Mouse (Mus musculus) midbrain, embryonic 11.5 days (tissue): ENCODE measurements around the gene Dnajc16. TPM values are rescaled to one million over a fixed set of nuclear protein-coding genes. Genes with fewer than 3 reads are reported as not detected.

Source experiments
- ATAC-seq: fragments of 200-750 bp; cut with Nextera tagmentation; 2 replicates; pipeline ENCODE4 v1.8.0; 2017; ENCODE audit warnings: moderate TSS enrichment, moderate library complexity; ENCODE audit not compliant: low FRiP score
- DNase-seq: peaks from one replicate; pipeline ENCODE4 v3.0.0; 2015; ENCODE audit warnings: low spot score; ENCODE audit errors: missing footprints
- H3K27ac ChIP-seq: fragments of 300-500 bp; sonication (generic); 2 replicates; pipeline ENCODE4 v1.5.1; 2014; ENCODE audit warnings: low read depth, low read length
- H3K27me3 ChIP-seq: fragments of 300-500 bp; sonication (generic); 2 replicates; pipeline ENCODE4 v1.6.1; 2014; ENCODE audit warnings: mild to moderate bottlenecking, low read length, moderate library complexity, mixed read lengths; ENCODE audit not compliant: control insufficient read depth, insufficient read depth
- H3K36me3 ChIP-seq: fragments of 300-500 bp; sonication (generic); 2 replicates; pipeline ENCODE4 v1.6.1; 2014; ENCODE audit warnings: mild to moderate bottlenecking, low read length, moderate library complexity, mixed read lengths; ENCODE audit not compliant: control insufficient read depth, insufficient read depth
- H3K4me1 ChIP-seq: fragments of 300-500 bp; sonication (generic); 2 replicates; pipeline ENCODE4 v1.6.1; 2014; ENCODE audit warnings: low read length; ENCODE audit not compliant: control insufficient read depth, insufficient read depth
- H3K4me2 ChIP-seq: fragments of 300-500 bp; sonication (generic); 2 replicates; pipeline ENCODE4 v1.6.1; 2014; ENCODE audit warnings: mild to moderate bottlenecking, moderate library complexity
- H3K4me3 ChIP-seq: fragments of 300-500 bp; sonication (generic); 2 replicates; pipeline ENCODE4 v1.5.1; 2014; ENCODE audit warnings: low read depth, low read length
- H3K9ac ChIP-seq: fragments of 300-500 bp; sonication (generic); 2 replicates; pipeline ENCODE4 v1.6.1; 2014; ENCODE audit warnings: low read length
- H3K9me3 ChIP-seq: fragments of 300-500 bp; sonication (generic); 2 replicates; pipeline ENCODE4 v1.6.1; 2016; ENCODE audit warnings: low read length; ENCODE audit not compliant: control insufficient read depth
- WGBS: fragments of 180-500 bp; shearing (Covaris S2); extraction: QIAGEN DNeasy Blood & Tissue Kit; methylation state at CpG from one replicate; pipeline ENCODE4 v1.1.7; 2014; 5-methylcytosine and 5-hydroxymethylcytosine counted together
- polyA plus RNA-seq: library from polyadenylated mRNA; unstranded; fragments of >200 nt; fragmentation: Nextera tagmentation; extraction: Ambion mirVana; gene quantifications from 2 replicates; pipeline ENCODE4 v1.2.1, GENCODE M21; 2014

The Dnajc16 gene
- polyA plus RNA-seq, 1 experiment from 2014 or later = 4.7 TPM

DNA sequence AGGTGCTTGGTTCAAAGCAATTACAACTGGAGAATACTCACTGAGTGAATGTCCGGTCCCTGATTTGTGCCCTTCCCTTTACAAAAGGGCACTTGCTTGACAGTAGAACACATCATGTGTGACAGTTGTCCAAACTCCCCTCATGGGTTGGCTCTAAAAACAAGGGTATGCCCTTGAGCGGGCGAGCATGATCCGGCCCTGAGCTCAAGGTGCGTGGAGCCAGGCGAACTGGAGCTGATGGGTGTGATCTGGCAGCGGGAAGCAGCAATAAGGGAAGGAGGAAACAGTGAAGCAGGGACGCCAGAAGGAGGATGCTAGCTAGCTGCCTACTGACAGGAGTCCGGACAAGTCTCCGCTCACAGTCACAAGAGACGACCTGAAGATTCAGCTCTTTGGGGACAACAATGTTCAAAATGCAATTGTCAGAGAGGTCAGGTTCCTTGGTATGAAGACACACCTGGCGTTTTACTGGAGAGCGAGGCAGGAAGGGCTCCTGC lies 28.6 kb downstream of the Dnajc16 start:
- ATAC-seq = no peak
- no peaks in the 10 kb centered on the region for H3K4me1 ChIP-seq
- H3K27ac ChIP-seq = no peak overlapping the region
- H3K4me3 ChIP-seq = no peak overlapping the region
- no peak overlapping the region for H3K4me2 ChIP-seq
- H3K36me3 ChIP-seq = peaks cover 8% of the 10 kb centered on the region
- H3K9ac ChIP-seq = no peak overlapping the region
- H3K27me3 ChIP-seq = no peaks in the 10 kb centered on the region
- 93% methylated on average over 13 of the region's 13 CpGs for WGBS
- H3K9me3 ChIP-seq = no peaks in the 10 kb centered on the region
- DNase-seq = no peak

DNA sequence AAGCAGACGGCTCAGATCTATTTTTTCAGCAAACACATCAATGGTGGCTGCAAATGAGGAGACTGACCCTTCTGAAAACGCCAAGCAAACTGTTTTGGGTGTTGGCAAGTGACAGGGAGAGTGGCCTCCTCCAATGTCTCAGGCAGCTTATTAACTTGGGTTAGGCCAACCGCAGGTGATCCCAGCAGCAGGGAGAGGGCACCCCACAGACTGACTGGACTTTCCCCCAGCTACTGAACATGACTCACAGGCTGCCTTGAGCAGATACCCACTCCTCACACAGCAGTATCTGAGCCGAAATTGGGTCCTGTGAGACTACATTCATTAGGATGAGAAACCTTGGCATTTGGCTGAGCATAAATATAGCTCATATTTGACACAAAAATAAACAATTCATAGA lies 29.8 kb downstream of the Dnajc16 start:
- Histone ChIP-seq H3K4me1 (no peaks in the 10 kb centered on the region), H3K27ac (no peak overlapping the region), H3K36me3 (peaks cover 7% of the 10 kb centered on the region), H3K4me2 (no peak overlapping the region), H3K9me3 (no peaks in the 10 kb centered on the region), H3K9ac (no peak overlapping the region), H3K27me3 (no peaks in the 10 kb centered on the region), H3K4me3 (no peak overlapping the region)
- DNase-seq (no peak), ATAC-seq (no peak)
- WGBS = 88% methylated on average over 4 of the region's 4 CpGs

DNA sequence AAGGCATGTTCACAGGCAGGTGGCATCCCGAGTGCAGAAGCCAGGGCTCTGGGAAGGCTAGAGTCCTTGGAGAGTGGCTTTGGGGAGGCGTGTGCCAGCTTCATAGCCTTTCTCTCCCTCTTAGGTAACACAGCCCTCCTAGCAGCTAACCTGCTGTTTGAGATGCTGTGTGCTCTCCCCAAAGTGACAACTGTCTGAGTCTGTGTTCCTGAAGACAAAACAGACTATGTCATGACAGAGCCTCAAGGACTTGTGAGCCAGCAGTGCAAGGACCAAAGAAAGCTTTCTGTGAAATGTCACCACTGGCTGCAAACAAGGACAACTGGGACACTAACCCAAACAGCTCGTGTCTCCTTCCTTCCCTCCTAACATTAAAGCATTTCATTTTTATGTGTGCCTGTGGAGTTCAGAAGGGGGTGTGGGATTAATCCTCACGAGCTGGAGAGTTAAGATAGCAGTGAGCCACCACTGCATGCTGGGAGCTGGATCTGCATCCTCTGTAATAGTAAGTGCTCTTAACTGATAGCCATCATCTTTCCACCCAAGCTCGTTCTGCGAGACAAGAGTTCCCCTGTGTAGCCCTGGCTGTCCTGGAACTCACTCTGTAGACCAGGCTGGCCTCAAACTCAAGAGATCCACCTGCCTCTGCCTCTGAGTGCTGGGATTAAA lies 31.7 kb downstream of the Dnajc16 start:
- 77% methylated on average over 6 of the region's 6 CpGs for WGBS
- H3K36me3 ChIP-seq = peaks cover 7% of the 10 kb centered on the region
- H3K9me3 ChIP-seq = no peaks in the 10 kb centered on the region
- ATAC-seq (no peak), DNase-seq (no peak)
- no peaks in the 10 kb centered on the region for H3K27me3 ChIP-seq
- H3K4me2 ChIP-seq = no peak overlapping the region
- H3K4me3 ChIP-seq = no peak overlapping the region
- H3K27ac ChIP-seq = no peak overlapping the region
- no peak overlapping the region for H3K9ac ChIP-seq
- H3K4me1 ChIP-seq = no peaks in the 10 kb centered on the region

DNA sequence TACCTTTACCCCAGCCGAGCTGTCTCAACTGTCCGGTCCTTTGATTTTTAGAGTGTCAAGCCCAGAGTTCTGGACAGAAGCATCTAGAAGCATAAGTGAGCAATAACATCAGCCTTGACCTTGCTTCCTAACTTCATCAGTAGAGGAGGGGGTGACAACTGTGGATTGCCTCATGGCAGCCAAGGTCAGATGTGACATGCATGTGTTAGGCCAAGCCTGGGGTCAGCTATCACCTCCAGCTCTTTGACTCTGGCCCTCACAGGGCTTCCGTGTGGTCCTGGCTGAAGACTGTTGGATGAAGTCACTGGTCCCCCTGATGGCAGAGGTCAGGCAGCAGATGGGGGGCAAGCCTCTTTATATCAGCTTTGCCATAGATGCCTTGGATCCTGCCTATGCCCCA lies 33.6 kb downstream of the Dnajc16 start:
- WGBS = 86% methylated on average over 3 of the region's 3 CpGs
- no peaks in the 10 kb centered on the region for H3K27me3 ChIP-seq

DNA sequence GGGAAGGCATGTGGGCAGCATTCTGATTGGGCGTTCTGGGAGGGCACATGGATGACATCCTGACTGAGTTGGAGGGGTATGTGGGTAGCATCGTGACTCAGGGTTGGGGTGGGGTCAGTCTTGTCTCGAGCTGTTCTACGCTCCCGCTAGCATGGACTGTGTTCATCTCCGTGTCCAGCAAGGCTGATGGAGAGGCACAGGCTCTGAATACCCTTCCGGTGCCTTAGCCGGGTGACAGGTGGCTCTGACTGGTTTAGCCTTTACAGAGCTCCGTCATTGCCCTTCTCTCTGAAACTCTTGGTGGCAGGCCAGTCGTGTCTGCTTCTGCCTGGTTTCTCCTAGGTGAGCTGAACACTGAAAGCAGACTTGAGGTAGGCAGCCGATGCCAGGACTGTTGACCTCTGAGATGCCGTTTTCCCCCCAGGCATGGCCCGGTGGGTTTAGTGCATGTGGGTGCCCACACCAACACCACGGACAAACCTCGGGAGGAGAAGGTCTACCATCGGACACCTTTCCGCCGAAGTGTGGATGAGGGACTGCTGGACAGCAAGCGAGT lies 35.3 kb downstream of the Dnajc16 start:
- Histone ChIP-seq H3K9me3 (no peaks in the 10 kb centered on the region), H3K4me2 (no peak overlapping the region), H3K36me3 (no peaks in the 10 kb centered on the region), H3K9ac (no peak overlapping the region), H3K4me3 (no peak overlapping the region), H3K4me1 (no peaks in the 10 kb centered on the region), H3K27ac (no peak overlapping the region), H3K27me3 (no peaks in the 10 kb centered on the region)
- WGBS = 87% methylated on average over 19 of the region's 19 CpGs
- DNase-seq (no peak), ATAC-seq (no peak)

More for the DNA sequence above, 33.6 kb downstream of the Dnajc16 start:
- ATAC-seq = no peak
- Histone ChIP-seq H3K9me3 (no peaks in the 10 kb centered on the region), H3K4me3 (no peak overlapping the region), H3K27ac (no peak overlapping the region), H3K9ac (no peak overlapping the region), H3K36me3 (no peaks in the 10 kb centered on the region), H3K4me1 (no peaks in the 10 kb centered on the region), H3K4me2 (no peak overlapping the region)
- DNase-seq = no peak

DNA sequence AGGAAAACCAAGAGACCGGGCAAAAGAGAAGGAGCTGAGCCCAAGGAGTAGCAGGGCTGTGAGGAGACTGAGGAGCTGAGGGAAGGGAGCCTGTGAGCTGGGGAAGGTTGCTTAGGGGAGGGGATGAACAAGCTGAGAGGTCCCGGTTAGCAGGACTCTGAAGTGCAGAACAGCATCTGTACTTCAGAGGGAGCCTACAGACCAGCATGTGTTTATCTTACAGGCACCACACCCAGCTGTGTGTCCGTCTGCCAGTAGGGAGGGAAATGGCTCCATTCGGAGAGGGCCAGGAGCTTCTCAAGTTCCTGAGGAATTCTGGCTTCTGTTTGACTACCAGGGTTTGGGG lies 38.7 kb downstream of the Dnajc16 start:
- no peak overlapping the region for H3K27ac ChIP-seq
- ATAC-seq (no peak), DNase-seq (no peak)
- H3K9ac ChIP-seq = no peak overlapping the region
- no peak overlapping the region for H3K4me2 ChIP-seq
- no peaks in the 10 kb centered on the region for H3K36me3 ChIP-seq
- no peaks in the 10 kb centered on the region for H3K27me3 ChIP-seq
- 16% methylated on average over 4 of the region's 4 CpGs for WGBS
- no peak overlapping the region for H3K4me3 ChIP-seq
- H3K9me3 ChIP-seq = no peaks in the 10 kb centered on the region
- no peaks in the 10 kb centered on the region for H3K4me1 ChIP-seq

DNA sequence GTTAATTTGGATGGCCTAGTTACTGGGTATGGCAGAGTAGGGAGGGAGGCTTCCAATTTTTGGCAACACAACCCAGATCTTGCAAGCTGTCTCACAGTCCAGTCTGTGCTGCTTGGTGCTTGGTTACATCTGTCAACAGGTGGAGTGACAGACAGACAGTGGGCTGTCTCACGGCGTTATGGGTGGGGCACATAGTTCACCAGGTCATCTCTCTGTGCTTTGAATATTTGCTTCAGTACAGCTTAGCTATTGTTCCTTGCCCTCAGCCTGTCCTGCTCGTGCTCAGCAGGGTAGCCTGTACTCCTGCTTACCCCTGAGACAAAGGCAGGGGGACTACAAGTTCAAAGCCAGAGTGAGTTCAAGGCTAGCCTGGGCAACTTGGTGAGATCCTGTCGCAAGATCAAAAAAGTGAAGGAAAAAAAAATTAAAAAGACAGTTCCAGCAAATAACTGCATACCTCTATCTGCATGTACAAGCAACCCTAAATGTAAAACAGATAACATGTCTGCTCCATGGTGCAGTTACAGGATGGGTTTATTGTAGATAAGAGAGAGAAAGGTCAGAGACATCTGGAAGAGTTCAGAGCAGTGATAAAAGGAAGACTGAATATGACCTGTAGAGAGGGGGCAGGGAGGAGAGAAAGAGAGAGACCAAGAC lies 39.2 kb downstream of the Dnajc16 start:
- H3K27me3 ChIP-seq = no peaks in the 10 kb centered on the region
- H3K36me3 ChIP-seq = no peaks in the 10 kb centered on the region
- no peaks in the 10 kb centered on the region for H3K9me3 ChIP-seq
- DNase-seq (no peak), ATAC-seq (no peak)
- 49% methylated on average over 4 of the region's 4 CpGs for WGBS
- no peak overlapping the region for H3K4me2 ChIP-seq
- H3K4me3 ChIP-seq = no peak overlapping the region
- H3K4me1 ChIP-seq = no peaks in the 10 kb centered on the region
- no peak overlapping the region for H3K9ac ChIP-seq
- no peak overlapping the region for H3K27ac ChIP-seq

DNA sequence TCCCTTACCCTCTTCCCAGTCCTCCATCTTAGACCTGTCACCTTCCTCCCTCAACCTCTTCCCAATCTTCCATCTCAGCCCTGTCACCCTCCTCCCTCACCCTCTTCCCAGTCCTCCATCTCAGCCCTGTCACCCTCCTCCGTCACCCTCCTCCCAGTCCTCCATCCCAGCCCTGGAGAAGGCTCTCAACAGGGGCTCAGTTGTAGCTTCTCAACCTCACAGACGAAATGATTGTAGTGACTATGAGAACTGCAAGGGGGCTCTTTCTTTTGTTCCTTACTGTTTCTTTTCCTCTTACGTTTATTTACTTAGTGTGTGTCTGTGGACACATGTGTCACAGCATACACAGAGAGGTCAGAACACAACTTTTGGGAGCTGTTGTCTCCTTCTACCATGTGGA lies 39.9 kb downstream of the Dnajc16 start:
- no peaks in the 10 kb centered on the region for H3K9me3 ChIP-seq
- 71% methylated on average over 3 of the region's 3 CpGs for WGBS
- no peak for ATAC-seq

DNA sequence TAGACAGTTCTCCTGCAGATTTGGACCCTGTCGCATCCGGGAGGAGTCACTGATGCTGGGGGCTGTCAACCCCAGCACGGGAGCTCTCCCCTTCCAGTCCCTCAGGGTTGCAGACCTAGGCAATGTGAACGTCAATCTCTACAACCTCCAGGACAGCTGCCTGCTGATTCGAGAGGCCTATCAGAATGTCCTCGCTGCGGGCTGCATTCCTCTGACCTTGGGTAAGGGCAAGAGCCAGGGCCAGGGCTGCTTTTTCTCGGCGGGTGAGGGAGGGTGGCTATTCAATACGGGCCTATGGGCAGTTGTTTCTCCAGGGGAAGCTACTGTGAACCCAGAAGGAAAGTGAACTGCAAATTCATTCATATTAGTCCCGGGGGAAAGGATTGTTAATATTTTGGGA lies 41.2 kb downstream of the Dnajc16 start:
- no peak overlapping the region for H3K9ac ChIP-seq
- no peak overlapping the region for H3K4me2 ChIP-seq
- H3K4me1 ChIP-seq = no peaks in the 10 kb centered on the region
- H3K9me3 ChIP-seq = no peaks in the 10 kb centered on the region
- no peaks in the 10 kb centered on the region for H3K27me3 ChIP-seq
- WGBS = 47% methylated on average over 11 of the region's 11 CpGs
- H3K4me3 ChIP-seq = no peak overlapping the region
- ATAC-seq = no peak
- H3K36me3 ChIP-seq = no peaks in the 10 kb centered on the region
- no peak overlapping the region for H3K27ac ChIP-seq
- DNase-seq = no peak

More for the DNA sequence above, 39.9 kb downstream of the Dnajc16 start:
- H3K27me3 ChIP-seq = no peaks in the 10 kb centered on the region
- no peak overlapping the region for H3K9ac ChIP-seq
- no peak overlapping the region for H3K27ac ChIP-seq
- no peaks in the 10 kb centered on the region for H3K36me3 ChIP-seq
- no peaks in the 10 kb centered on the region for H3K4me1 ChIP-seq
- no peak overlapping the region for H3K4me3 ChIP-seq
- DNase-seq = no peak
- no peak overlapping the region for H3K4me2 ChIP-seq
